Mouse (Mus musculus): ENCODE results near the gene Alk.

Gene Alk

GRCm38 (mm10) chr17:71869372-71870231, 734.8 kb downstream of the Alk start:
- peak in 1 of 2 experiments; percentile 6 for DNase-seq

GRCm38 (mm10) chr17:71868828-71869227, 735.6 kb downstream of the Alk start:
- DNase-seq = no peak

- DNase-seq = no peak
Measured at GRCm38 (mm10) chr17:71867892-71868291, 736.5 kb downstream of the Alk start.

- no peak for DNase-seq
Measured at GRCm38 (mm10) chr17:71865437-71865836, 739.0 kb downstream of the Alk start.

GRCm38 (mm10) chr17:71864039-71864438, 740.4 kb downstream of the Alk start:
- DNase-seq = no peak

GRCm38 (mm10) chr17:71862895-71863294, 741.5 kb downstream of the Alk start:
- no peak for DNase-seq

GRCm38 (mm10) chr17:71862184-71862583, 742.2 kb downstream of the Alk start:
- DNase-seq = no peak

GRCm38 (mm10) chr17:71831960-71832359, 772.5 kb downstream of the Alk start:
- no peak for DNase-seq

GRCm38 (mm10) chr17:71828647-71829414, 775.6 kb downstream of the Alk start:
- DNase-seq = no peak

GRCm38 (mm10) chr17:71827627-71828026, 776.8 kb downstream of the Alk start:
- no peak for DNase-seq

- DNase-seq = no peak
Measured at GRCm38 (mm10) chr17:71826603-71827002, 777.8 kb downstream of the Alk start.

- no peak for DNase-seq
Measured at GRCm38 (mm10) chr17:71823622-71824306, 780.7 kb downstream of the Alk start.

Measured in cerebellum, postnatal 36 days (tissue).